Mouse (Mus musculus): ENCODE results near the gene Bpnt1.

GRCm38 (mm10) chr1:185283247-185283646 is 48.7 kb upstream of the Bpnt1 start:
- TF ChIP-seq CTCF (IDR thresholded peaks at IDR 0.05; ENCODE audit: low read depth, low read length): no peak
- TF ChIP-seq POLR2AphosphoS5 (IDR thresholded peaks at IDR 0.05; ENCODE audit: insufficient replicate concordance, low read depth, low read length): no peak
- TF ChIP-seq GATA1 (IDR thresholded peaks at IDR 0.05; ENCODE audit: borderline replicate concordance, low read length): no peak
- TF ChIP-seq GATA2 (IDR thresholded peaks at IDR 0.05; ENCODE audit: borderline replicate concordance, low read depth, low read length): no peak
